Mouse (Mus musculus): Measurements from ENCODE around the gene Gm49398. TPM values are rescaled to one million over a fixed set of nuclear protein-coding genes. Genes with fewer than 3 reads are reported as not detected.

Gm49398 gene
- not detected in 2 replicates for polyA plus RNA-seq (2015; fragmentation: Nextera tagmentation; extraction: Ambion mirVana)

GRCm38 (mm10) chr13:61288739-61289138 lies at the start of gene Gm49398:
Gene Gm49398, minus strand, starts transcription at chr13:61288839.
- H3K27me3 ChIP-seq = no peaks in the 10 kb centered on the region
- no peak within 1 kb of the TSS for H3K9ac ChIP-seq (replicated peaks)
- no peak within 1 kb of the TSS for H3K4me2 ChIP-seq (replicated peaks)
- H3K4me3 ChIP-seq (replicated peaks) = no peak within 1 kb of the TSS
- no peaks in the 10 kb centered on the region for H3K36me3 ChIP-seq
- peaks cover 13% of the 10 kb centered on the region; the same call in 1 of the 2 replicates for H3K9me3 ChIP-seq
- H3K27ac ChIP-seq = no peak within 1 kb of the TSS
- WGBS = 81% methylated on average over 2 of the region's 2 CpGs
- H3K4me1 ChIP-seq (replicated peaks) = no peaks in the 10 kb centered on the region
- ATAC-seq = no peak

- no peak within 1 kb of the TSS for H3K9ac ChIP-seq (replicated peaks)
- WGBS = 91% methylated on average over 2 of the region's 2 CpGs
- H3K9me3 ChIP-seq = peaks cover 40% of the 10 kb centered on the region
- no peak for ATAC-seq
- no peaks in the 10 kb centered on the region for H3K27me3 ChIP-seq
- no peaks in the 10 kb centered on the region for H3K4me1 ChIP-seq (replicated peaks)
- H3K27ac ChIP-seq = no peak within 1 kb of the TSS
- no peak within 1 kb of the TSS for H3K4me2 ChIP-seq (replicated peaks)
- H3K36me3 ChIP-seq = no peaks in the 10 kb centered on the region
- no peak within 1 kb of the TSS for H3K4me3 ChIP-seq (replicated peaks)
Measured at GRCm38 (mm10) chr13:61255258-61255657, 33.4 kb downstream of the Gm49398 start, which contains the start of gene Cts8. Gene Cts8, minus strand, starts transcription at chr13:61255358.

- Histone ChIP-seq H3K4me1 (replicated peaks) (no peaks in the 10 kb centered on the region), H3K27ac (no peak overlapping the region), H3K4me3 (replicated peaks) (no peak overlapping the region), H3K27me3 (no peaks in the 10 kb centered on the region), H3K9ac (replicated peaks) (no peak overlapping the region), H3K4me2 (replicated peaks) (no peak overlapping the region), H3K9me3 (peaks cover 15% of the 10 kb centered on the region), H3K36me3 (no peaks in the 10 kb centered on the region)
- no peak for ATAC-seq
- WGBS = 62% methylated on average over 13 of the region's 13 CpGs
Measured at GRCm38 (mm10) chr13:61241076-61241947, 47.3 kb downstream of the Gm49398 start.

- no peak for ATAC-seq
- 92% methylated on average over 3 of the region's 3 CpGs for WGBS
- Histone ChIP-seq H3K27me3 (no peaks in the 10 kb centered on the region), H3K9me3 (peaks cover 49% of the 10 kb centered on the region), H3K36me3 (no peaks in the 10 kb centered on the region), H3K4me2 (replicated peaks) (no peak within 1 kb of the TSS), H3K4me3 (replicated peaks) (no peak within 1 kb of the TSS), H3K27ac (no peak within 1 kb of the TSS), H3K4me1 (replicated peaks) (no peaks in the 10 kb centered on the region), H3K9ac (replicated peaks) (no peak within 1 kb of the TSS)
Measured at GRCm38 (mm10) chr13:61203310-61203709, 85.3 kb downstream of the Gm49398 start, which contains the start of gene Cts6. Gene Cts6, minus strand, starts transcription at chr13:61203410.

Small RNA genes lying within 50 kb of the gene (microRNA-seq; reads per million reads assigned to microRNA genes)
- gene Gm27704 = not detected

Other genes starting within 250 kb of the Gm49398 start
- not detected in 2 replicates for gene Ctsq, start 248.2 kb downstream of the Gm49398 start, polyA plus RNA-seq (2015; fragmentation: Nextera tagmentation; extraction: Ambion mirVana)
- gene Ctsr, start 124.6 kb downstream of the Gm49398 start, polyA plus RNA-seq (2015; fragmentation: Nextera tagmentation; extraction: Ambion mirVana) = not detected in 2 replicates
- gene Cts6, start 85.4 kb downstream of the Gm49398 start, polyA plus RNA-seq (2015; fragmentation: Nextera tagmentation; extraction: Ambion mirVana) = not detected in 2 replicates
- gene Cts8, start 33.5 kb downstream of the Gm49398 start, polyA plus RNA-seq (2015; fragmentation: Nextera tagmentation; extraction: Ambion mirVana) = not detected in 2 replicates
- not detected in 2 replicates for gene Cts7, start 69.4 kb upstream of the Gm49398 start, polyA plus RNA-seq (2015; fragmentation: Nextera tagmentation; extraction: Ambion mirVana)